Mouse (Mus musculus) heart, postnatal 0 days (tissue): Measurements from ENCODE around the gene Prkaa2.

ENCODE experiments used
- CTCF ChIP-seq: IDR thresholded peaks from 2 replicates; pipeline ENCODE4 v1.5.1; 2016; ENCODE audit warnings: antibody characterized with exemption, control low read depth, low read depth
- EP300 ChIP-seq: IDR thresholded peaks from 2 replicates; pipeline ENCODE4 v1.6.1; 2016; ENCODE audit warnings: antibody characterized with exemption, low read depth

DNA sequence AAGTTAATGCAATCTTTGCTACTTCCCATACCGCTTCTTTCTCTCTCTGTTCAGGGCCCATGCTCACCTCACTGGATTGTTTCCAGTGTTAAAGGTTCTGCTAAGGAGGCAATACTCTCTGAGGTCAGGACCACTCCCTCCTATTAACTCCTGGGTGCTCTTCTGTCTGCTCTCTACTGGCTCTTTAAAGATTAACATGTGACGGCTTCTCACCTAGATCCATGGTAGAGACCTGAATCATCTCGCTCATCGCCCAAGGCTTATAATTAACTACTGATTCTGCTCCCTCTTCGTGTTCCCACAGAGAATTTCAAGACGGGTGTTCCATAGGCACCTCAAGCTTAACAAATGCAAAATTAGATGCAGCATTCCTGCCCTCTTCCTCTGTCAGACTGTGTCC lies 33.5 kb downstream of the Prkaa2 start:
- no peak for TF ChIP-seq CTCF
- no peak for TF ChIP-seq EP300
